Mouse (Mus musculus) liver, adult 2 months (tissue): ENCODE results near the gene 2210017I01Rik.

Experiments
- CTCF ChIP-seq: fragments of 200-500 bp; IDR thresholded peaks from 2 replicates; pipeline ENCODE4 v1.5.1; 2011; ENCODE audit warnings: low read depth, low read length, control low read depth
- POLR2A ChIP-seq: fragments of 200-500 bp; IDR thresholded peaks from 2 replicates; pipeline ENCODE4 v1.6.1; 2011; ENCODE audit warnings: low read length, control low read depth; ENCODE audit not compliant: insufficient read depth; ENCODE audit errors: extremely low read depth

DNA sequence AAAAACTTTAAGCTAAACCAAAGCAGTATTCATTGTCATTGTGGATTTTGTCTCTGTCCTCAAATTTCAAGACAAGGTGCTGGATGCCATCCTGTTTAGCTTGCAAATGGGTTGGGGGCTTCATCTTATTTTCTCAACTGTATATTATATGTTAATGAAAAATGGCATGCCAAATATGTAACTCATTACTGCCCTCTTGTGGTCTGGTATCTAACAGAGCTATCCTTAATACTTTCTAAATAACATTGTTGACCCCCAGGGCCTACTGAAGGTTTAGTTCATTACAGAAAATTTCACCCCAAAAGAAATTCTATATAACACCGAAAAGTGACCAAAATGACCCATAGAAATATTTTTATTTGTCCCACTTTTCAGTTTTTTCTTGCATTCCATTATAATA, 5.1 kb downstream of the 2210017I01Rik start:
- peak; percentile 34; the same call in 1 of the 2 replicates for TF ChIP-seq CTCF
- TF ChIP-seq POLR2A: no peak
